Mouse (Mus musculus): ENCODE measurements around the gene Neurog1.

DNA sequence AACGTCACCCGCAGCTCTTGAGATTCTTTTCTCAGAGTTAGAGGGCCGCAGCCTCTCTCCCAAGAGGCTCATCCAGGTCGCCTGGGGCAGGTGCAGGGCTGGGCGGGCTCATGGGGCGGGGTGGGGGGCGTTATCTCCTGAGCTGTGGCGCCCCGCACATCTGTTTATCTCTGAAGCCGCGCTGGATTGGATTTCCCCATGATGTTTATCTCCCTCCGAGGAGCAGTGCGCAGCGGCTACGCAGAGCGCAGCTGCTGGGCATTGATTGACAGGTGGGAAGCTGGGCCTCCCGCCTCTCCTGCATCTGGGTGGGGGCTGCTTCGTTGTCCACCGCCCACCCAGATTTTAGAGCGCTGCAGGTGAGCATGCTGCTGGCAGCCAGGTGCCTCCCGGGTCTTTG lies 28.3 kb downstream of the Neurog1 start:
- no peak for TF ChIP-seq CTCF (IDR thresholded peaks at IDR 0.05; ENCODE audit: control insufficient read depth, insufficient read depth, insufficient replicate concordance, low read depth, low read length)
- TF ChIP-seq POLR2A (IDR thresholded peaks at IDR 0.05; ENCODE audit: control insufficient read depth, low read depth, low read length) = no peak

All from testis, adult 2 months (tissue).